Mouse (Mus musculus) cortical plate, adult 2 months (tissue): Measurements from ENCODE around the gene Itgb2.

Source experiments
- CTCF ChIP-seq: fragments of 200-500 bp; IDR thresholded peaks from 2 replicates; pipeline ENCODE4 v1.5.1; 2011; ENCODE audit warnings: mild to moderate bottlenecking, control low read depth, low read length; ENCODE audit not compliant: insufficient read depth; ENCODE audit errors: extremely low read depth
- POLR2A ChIP-seq: fragments of 200-500 bp; IDR thresholded peaks from 2 replicates; pipeline ENCODE4 v1.6.1; 2011; ENCODE audit warnings: mild to moderate bottlenecking, low read length, control low read depth; ENCODE audit not compliant: insufficient read depth; ENCODE audit errors: extremely low read depth

GRCm38 (mm10) chr10:77509403-77510187 lies 20.5 kb upstream of the Itgb2 start:
- TF ChIP-seq CTCF (peak; percentile 87), POLR2A (no peak)
